Mouse (Mus musculus): ENCODE data around the gene Parp16.

DNA sequence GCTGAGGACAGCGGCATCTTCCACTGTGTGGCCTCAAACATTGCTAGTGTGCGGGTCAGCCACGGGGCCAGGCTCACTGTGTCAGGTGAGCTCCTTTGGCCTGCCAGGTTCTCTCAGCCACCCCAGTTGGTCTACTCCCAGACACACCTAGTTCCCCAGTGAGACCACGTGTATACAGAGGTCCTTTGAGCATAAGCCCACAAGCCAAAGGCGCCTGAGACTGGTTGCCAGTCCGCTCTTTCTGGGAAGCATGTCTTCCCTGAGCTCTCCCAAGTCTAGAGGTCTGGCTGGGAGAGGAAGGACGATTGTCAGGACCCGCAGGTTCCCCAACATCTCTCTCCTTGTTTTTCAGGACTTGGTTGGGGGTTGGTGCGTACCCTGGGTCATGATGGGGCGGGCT, 17.2 kb upstream of the Parp16 start:
- no peak for TF ChIP-seq CTCF (IDR thresholded peaks at IDR 0.05; ENCODE audit: low read depth, low read length)
- no peak for TF ChIP-seq POLR2A (IDR thresholded peaks at IDR 0.05; ENCODE audit: insufficient read depth, low read length)
